Mouse (Mus musculus): ENCODE results near the gene Gm128. TPM values are rescaled to one million over a fixed set of nuclear protein-coding genes. Genes with fewer than 3 reads are reported as not detected.

Gene Gm128
- total RNA-seq, 2 experiments from 2014 or later, result 0.18 TPM; not detected in 1

DNA sequence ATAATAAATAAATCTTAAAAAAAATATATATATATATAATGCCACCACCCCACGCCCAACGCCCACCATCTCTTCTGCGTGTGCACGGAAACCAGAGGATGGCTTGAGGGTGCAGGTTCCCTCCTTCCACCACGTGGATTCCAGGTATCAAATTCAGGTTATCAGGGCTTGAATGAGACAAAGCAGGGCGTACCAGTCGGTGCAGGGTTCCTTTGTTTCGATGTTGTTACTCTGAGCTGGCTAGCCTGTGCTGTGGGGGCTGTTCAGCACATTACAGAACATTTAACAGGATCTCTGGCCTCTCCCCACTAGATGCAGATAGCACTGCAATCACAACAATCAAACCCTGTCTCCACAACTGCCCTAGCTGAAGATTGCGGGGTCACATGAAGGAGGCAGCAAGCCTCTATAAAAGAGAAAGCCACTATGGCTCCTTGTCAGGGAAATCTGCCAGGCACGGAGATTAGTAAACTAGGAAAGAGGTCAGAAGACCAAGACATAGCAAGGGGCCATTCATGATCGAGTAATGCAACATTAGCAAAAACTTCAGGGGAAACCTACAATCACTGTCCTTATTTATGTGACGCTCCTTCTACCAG, 29.5 kb upstream of the Gm128 start:
- no peak for DNase-seq (ENCODE audit: low spot score in 2 of 2)

DNA sequence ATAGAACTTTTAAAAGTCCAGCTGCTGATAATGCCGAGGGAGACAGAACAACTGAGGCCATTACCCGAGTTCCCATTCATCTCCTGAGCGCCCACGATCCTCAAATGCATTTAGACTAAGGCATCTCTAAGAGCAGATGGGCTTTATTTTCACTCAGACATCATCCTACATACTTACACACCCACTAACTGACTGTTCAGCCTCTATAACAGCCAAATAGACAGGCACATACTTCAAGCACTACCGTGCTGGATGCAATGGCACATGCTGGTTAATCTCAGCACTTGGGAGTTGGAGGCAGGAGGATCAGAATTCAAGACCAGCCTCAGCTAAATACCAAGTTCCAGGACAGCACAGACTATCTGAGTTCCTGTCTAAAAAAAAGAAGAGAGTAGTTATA, 28.4 kb upstream of the Gm128 start:
- DNase-seq (ENCODE audit: low spot score in 2 of 2), result no peak

DNA sequence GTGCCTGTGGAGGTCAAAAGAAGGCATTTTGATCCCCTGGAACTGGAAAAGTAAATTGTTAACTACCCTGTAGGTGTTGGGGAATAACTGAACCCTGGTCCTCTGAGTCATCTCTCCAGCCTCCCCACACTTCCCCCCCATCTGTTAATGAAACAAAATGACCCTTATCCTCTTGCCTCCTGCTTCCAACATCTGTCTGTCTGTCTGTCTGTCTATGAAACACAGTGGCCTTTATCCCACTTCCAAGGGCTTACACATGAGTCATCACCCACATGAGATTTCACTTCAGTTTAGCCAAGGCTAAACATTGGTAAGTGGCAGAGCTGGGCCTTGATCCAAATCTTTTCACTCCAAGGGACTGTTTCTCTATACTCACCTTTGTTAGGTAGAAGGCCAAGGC, 26.5 kb upstream of the Gm128 start:
- DNase-seq (ENCODE audit: low spot score in 2 of 2), result no peak

DNA sequence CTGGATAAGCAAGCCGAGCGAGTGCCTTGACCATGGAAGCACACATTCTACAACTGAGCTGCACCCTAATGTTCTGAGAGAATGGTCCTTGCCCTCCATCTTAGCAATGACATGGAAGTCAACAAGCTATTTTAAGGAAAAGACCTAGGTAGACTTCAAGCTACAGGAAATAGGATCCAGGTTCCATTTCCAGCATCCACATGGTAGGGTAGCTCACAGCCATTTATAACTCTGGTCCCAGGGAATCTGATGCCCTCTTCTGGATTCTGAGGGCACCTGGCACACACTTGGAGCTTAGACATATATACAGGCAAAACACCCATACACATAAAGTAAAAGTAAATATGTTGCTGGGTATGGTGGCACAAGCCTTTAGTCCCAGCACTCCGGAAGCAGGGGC, 24.7 kb upstream of the Gm128 start:
- DNase-seq (ENCODE audit: low spot score in 2 of 2), result no peak

DNA sequence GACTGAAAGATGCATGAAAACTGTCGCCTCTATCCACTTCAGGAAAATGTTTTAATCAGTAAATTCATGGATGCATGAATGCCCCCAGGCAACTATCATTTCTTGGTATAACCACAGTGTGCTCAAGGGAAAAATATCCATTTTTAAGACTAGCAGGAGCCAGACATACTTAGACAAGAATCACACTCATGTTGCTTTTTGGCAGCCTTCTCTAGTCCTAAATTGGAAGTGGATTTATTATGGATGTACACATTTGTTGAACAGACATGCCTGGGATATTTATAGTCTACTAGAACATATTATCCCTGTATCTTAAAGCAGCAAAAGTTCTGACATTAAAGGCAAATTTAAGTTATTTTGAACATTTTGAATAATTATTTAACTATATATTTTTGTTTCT, 23.3 kb upstream of the Gm128 start:
- no peak for DNase-seq (ENCODE audit: low spot score in 2 of 2)

DNA sequence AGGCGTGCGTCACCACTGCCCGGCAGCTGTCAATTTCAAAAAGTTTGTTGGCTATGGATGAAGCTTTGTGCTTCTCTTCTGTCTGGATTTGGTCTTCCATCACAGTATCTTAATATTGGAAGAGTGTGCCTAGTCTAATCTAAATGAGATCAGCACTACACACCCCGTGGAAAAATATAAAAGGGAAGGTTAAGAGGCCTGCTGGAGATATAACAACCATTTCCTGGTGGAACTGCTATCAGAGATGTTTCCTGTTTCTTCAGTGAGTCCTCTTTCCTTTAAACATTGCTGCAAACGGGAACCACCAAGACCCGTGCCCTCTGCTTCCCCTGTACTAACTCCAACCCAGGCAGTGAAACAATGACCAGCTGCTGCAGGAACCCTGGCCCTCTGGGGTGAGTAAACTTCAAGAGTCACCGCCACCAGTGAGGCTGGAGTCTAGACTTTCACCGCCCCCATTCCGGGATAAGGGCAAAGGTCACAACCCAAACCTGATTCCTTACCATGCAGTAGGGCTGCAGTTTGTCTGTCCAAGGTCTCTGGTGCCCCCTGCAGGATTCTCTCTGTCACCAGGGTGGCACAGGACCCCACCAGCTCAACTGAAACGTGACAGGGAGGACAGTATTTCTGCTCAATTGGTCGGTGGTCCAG, 21.8 kb upstream of the Gm128 start:
- peak; percentile 30 to 65 for DNase-seq (ENCODE audit: low spot score in 2 of 2)

DNA sequence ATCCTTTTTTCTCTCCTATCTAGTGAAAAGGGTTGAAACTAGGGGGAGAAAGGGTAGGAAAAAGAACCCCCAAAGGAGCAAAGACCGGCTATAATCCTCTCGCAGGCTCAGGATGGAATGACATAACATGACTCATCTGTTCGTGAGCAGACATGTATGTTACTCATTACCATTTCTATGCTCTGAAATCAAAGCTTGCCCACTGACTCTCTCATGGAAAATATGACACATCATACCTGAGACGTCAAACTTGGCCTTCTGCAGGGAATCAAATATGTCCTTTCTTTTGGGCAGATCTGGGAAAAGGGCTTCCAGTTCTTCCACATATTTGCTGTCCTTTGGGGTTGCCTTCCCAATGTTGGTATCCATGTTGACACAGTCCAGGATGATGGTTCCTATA, 20.6 kb upstream of the Gm128 start:
- no peak for DNase-seq (ENCODE audit: low spot score in 2 of 2)

DNA sequence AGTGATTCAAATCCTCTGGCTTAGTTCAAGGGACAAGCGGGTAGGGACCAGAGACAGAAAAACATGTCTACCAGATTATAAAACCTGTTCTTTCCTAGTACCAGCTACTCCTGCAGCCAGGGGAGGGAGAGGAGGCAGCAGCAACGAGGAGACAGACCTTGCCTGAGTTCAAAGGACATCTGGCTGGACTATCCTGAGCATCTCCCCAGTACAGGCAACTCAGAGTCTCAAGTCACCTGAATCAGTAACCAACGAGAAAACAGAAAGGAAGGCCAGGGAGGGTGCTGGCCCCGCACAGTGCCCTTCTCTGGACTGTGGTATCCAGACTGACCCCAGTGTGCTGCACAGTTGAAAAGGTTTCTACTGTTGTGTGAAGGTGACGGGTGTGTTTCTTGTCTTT, 15.5 kb upstream of the Gm128 start:
- no peak for DNase-seq (ENCODE audit: low spot score in 2 of 2)

DNA sequence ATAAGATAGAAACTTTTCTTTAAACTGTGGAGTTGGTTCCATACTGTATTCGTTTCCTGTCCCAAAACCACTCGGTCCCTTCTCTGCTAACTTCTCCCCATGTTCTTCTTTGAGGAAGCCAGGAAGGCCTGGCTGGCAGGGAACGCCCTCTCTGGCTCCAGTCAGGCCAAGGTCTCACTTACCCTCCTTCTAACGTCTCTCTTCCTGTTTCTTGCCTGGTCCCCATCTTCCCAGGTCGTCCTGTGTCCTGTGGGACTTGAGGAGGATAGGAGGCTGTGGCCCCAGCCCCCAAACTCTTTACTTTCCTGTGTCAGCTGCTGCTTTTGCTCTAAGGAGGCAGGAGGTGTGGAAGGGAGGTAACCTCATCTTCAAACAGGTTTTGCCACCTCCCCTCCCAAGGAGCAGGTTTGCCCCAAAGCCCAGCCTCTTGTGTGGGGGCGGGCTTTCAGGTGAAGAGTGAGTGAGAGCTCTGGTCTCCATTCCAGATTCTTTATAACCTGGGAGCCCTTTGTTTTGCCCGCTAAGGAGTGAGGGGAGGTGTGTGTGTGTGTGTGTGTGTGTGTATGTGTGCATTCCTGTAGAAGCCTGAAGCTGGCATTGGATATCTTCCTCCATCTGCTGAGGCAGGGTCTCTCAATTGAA, 9.5 kb upstream of the Gm128 start, which contains the start of gene Bnipl:
Gene Bnipl, minus strand, starts transcription at position 411 of the 642 bp plus-strand sequence.
- no peak for DNase-seq (ENCODE audit: low spot score in 2 of 2)

DNA sequence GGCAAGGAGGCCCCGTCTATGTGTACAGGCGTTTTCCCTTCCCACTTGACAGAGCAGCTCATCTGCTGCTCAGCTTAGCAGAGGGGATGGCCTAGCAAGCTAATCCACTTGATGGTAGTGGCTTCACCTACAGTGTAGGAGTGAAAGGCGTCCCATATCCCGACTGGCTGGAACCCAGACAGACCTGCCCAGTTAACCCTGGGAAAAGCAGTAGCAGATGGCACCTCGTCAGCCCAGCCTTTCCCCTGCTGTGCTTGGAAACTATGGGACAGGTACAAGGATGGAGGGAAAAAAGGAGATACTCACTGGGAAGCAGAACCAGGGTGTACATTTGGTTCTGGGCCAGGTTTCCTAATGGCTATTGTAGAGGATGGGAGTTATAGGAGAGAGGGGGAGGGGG, 9.0 kb upstream of the Gm128 start:
- no peak for DNase-seq (ENCODE audit: low spot score in 2 of 2)

DNA sequence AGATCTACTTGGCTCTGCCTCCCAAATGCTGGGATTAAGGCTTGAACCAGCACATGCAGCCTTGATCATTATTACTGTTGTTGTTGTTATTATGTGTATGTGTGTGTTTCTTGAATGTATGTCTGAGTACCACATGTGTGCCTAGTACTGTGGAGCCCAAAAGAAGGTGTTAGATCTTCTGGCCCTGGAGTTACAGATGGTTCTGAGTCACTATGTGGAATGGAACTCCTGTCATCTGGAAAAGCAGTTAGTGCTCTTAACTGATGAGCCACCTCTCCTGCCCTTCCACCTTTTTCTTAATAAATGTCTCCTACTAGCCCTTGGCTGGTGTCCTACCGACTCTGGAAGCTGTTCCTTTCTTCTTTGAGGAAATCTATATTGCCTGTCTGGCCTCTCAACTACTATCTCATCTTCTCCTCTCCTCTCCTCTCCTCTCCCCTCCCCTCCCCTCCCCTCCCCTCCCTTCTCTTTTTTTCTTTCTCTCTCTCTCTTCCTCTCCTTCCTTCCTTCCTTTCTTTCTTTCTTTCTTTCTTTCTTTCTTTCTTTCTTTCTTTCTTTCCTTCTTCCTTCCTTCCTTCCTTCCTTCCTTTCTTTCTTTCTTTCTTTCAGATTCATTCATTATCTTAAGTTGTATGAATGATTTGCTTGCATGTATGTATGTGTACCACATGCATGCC, 6.4 kb upstream of the Gm128 start:
- DNase-seq (ENCODE audit: low spot score in 2 of 2), result no peak

DNA sequence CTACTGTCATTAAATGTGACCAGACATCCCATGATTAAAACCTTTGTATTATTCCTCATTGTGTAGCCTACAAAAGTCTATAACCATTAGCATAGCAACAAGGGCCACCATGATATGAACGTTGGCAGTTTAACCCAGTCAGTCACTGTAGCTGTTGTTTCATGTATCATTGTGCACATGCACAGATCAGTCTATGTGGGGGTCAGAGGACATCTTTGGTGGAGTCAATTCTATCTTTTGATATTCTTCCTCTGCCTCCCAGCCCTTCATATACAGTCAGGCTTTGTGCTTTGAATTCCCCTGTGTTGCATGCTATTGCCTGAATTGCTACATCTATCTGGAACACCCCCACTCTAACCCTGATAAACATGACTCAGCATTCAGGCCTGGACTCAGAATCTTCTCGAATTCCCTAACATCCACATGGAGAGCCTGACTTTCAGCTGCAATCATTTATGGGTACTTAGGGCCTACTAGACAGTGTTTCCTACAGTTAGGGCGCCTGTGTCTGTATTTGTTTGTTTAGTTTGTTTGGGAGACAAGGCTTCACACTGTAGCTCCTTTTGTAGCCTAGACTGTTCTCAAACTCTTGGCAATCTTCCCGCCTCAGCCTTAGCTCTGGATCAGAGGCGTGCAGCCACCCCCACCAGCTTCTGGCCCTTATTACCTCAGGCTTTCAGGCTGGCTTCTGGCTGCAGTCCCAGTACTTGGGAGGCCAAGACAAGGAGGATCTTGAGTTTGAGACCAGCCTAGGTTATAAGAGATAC, 5.2 kb upstream of the Gm128 start:
- DNase-seq (ENCODE audit: low spot score in 2 of 2), result peak in 1 of 2 experiments; percentile 33

DNA sequence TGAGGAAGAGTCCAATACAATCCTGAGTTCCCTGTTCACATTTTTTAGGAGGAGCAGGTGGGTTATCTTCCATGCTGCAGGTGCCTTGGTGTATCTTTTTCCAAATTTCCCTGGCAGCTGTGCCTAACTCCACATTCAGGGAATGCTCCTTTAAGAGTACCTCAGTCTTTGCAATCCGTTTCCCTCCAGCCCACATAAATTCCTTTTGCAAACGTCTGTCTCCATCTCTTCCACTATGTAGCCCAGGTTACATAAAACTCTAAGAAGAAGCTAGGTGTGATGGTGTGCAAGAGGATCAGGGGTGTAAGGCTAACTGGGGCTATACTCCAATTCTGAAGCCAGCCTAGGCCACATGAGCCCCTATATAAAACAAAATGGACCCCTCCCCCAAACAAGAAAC, 1.7 kb upstream of the Gm128 start:
- DNase-seq (ENCODE audit: low spot score in 2 of 2), result no peak

DNA sequence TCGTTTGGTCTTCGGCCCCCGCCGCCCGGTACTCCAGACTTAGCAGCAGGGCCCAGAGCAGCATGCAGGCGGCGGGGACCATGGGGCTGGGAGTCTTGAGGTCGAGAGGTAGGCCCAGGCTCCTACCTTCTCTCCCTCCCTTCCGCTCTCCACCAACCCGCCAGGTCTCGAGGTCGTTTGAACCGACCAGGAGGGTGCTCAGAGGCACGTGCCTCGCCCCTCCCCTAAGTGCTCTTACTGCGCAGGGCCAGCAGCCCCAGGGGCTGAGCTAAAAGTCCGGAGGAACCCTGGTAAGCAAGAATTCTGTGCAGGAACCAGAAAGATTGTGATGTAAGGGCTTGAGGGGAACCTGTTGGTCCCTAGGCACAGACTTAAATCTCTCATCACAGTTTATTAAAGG, 498 bp downstream of the Gm128 start:
- no peak for DNase-seq (ENCODE audit: low spot score in 2 of 2)

DNA sequence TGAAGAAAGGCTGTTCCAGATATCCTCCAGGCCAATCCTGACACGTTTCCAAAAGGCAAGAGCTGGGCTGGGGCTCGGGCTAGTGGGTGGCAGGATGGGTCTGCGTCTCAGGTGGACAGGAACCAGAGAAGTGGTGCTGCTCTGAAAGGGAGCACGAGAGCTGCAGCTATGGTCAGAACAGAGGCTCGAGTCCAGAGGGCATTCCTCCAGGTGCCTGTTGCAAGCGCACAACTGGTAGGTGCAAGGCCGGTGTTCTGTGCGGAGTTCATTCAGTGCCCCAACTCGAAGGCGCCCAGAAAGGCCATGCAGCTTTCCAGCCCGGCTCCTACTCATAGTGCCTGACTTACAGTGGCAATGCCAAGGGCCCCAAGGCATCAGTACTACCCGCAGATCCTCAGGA, 1.4 kb downstream of the Gm128 start:
- no peak for DNase-seq (ENCODE audit: low spot score in 2 of 2)

DNA sequence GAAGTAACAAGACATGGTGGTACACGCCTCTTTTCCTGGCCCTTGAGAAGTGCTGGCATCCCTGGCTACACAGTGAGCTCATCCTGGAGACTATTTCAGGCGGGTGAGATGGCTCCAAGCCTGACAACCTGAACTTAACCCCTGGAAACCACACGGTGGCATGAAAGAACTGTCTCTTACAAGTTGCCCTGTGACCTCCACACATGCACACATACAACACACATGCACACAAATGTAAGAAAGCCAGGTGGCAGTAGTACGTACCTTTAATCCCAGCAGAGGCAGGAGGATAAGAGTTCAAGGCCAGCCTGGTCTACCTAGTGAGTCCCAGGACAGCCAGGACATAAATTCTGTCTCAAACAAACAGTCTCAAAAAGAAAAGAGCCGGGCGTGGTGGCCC, 2.4 kb downstream of the Gm128 start:
- no peak for DNase-seq (ENCODE audit: low spot score in 2 of 2)

DNA sequence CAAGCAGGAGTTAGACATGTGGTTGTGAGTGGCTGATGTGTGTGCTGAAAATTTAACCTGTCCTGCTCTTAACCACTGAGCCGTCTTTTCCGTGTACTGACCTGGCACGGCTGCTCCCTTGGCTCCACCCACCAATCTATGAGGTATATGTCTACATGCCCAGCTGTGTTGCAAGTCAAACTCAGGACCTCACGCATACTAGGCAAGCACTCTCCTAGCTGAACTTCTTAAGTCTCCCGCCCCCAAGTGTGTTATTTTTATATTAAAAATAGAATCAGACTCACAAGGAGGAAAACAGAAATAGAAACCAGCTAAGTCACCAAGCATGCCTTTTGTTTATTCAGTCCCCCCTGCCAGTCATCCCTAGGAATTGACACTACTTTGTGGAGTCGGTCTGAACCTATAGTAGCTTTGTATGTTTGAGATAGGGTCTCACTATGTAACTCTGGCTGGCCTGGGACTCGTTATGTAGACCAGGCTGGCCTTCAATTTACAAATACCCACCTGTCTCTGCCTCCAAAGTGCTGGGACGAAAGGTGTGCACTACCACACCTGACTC, 3.8 kb downstream of the Gm128 start:
- no peak for DNase-seq (ENCODE audit: low spot score in 2 of 2)

DNA sequence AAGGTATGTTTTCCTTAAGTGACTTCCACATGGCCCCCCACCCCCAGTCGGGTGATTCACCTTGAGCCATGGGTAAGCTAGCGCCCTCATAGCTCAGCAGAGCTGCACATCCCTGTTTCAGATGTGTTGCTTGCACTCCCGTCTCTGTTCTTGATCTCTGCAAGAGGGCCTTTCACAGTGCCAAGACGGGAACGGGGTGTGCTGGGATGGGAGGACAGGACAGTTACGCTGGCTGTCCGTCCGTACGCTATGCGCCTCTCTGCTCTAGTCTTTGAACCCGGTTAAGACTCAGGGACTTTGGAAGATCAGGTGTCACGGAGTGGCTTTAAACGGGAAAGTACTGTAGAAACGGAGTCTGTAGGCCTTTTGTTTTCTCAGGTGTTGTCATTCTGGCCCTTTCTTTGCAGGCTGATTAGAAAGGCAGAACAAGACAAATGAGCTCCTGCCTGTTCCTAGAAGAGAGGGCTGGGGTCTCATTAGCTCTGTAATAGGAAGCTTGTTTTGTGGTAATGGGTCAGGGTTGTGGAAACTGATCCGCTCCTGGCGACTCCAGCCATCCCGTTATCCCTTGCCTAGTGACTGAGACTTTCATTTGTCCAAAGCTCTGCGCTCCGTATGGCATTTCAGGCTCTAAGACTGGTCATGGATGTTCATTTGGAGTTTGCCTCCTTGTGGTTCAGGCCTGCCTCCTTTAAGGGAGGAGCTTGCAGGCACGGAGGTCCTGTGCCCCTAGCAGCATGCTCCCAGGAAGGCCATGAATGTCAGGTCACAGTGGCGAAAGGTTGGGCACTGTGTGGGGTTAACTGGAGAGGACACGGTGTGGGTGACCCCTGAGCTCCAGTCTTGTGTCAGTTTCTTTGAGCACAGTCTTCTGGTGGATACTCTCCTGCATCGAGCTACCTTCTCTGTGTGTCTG, 5.8 kb downstream of the Gm128 start:
- DNase-seq (ENCODE audit: low spot score in 2 of 2), result no peak

DNA sequence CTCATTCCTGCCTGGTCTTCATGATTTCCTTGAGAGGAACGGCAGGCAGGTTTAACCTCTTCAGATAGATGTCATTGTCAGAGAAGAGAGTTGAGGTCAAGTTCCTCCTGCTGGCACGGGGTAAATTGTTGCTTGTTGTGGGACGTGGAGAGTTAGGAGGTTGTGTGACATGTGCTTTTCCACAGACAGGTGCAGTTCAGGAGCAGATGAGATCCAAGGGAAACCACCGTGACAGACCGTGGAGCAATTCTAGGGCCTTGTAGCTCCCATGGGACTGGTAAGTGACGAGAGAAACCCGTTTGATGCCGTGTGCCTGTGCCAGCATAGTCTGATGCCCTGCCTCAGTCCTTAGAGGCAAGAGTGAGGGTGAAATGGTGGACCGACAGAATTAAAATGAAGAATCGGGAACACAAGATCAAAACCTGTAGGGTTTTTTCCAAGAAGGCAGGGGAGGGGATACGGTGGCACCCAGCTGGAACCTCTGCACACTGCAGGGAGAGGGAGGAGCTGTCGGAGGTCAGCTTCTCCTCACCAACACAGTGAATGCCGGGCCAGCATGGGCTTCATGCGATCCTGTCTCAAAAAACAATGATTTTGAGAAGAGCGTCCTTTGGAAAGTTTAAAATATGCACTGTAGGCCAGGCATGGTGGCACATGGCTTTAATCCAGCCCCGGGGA, 8.0 kb downstream of the Gm128 start:
- no peak for DNase-seq (ENCODE audit: low spot score in 2 of 2)

DNA sequence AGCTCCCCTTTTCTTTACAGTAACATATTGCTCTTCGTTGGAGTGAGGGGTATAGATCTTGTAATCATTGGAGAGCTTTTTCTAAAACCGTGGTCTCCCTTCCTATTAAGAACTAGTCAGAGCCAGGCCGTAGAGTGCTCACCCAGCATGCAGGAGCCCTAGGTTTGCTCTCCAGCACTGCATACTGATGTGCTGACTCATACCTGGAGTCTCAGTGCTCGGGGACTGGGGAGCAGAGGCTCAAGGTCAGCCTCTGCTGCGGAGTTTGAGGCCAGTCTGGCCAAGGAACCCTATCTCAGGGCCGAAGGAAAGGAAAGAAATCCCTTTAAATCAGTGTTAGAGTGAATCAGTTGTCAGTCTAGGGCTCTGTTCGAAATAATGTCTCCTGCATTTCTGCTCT, 8.6 kb downstream of the Gm128 start:
- DNase-seq (ENCODE audit: low spot score in 2 of 2), result no peak
